Mouse (Mus musculus) cortical plate, adult 2 months (tissue): ENCODE results near the gene Ubox5. TPM values are rescaled to one million over a fixed set of nuclear protein-coding genes. Genes with fewer than 3 reads are reported as not detected.

Source experiments
- H3K27ac ChIP-seq: fragments of 200-500 bp; 2 replicates; pipeline ENCODE4 v1.5.1; 2012; ENCODE audit warnings: low read length, control low read depth, inconsistent platforms; ENCODE audit not compliant: insufficient read depth
- H3K4me1 ChIP-seq: fragments of 200-500 bp; 2 replicates; pipeline ENCODE4 v1.6.1; 2011; ENCODE audit warnings: low read length; ENCODE audit not compliant: control insufficient read depth, insufficient read depth
- H3K4me3 ChIP-seq: fragments of 200-500 bp; 2 replicates; pipeline ENCODE4 v1.5.1; 2011; ENCODE audit warnings: mild to moderate bottlenecking, low read length, control low read depth; ENCODE audit not compliant: insufficient read depth
- CTCF ChIP-seq: fragments of 200-500 bp; IDR thresholded peaks from 2 replicates; pipeline ENCODE4 v1.5.1; 2011; ENCODE audit warnings: mild to moderate bottlenecking, control low read depth, low read length; ENCODE audit not compliant: insufficient read depth; ENCODE audit errors: extremely low read depth
- POLR2A ChIP-seq: fragments of 200-500 bp; IDR thresholded peaks from 2 replicates; pipeline ENCODE4 v1.6.1; 2011; ENCODE audit warnings: mild to moderate bottlenecking, low read length, control low read depth; ENCODE audit not compliant: insufficient read depth; ENCODE audit errors: extremely low read depth
- polyA plus RNA-seq: library from polyadenylated mRNA; depleted of rRNA; stranded (reverse); fragments of >200 nt; gene quantifications from 2 replicates; pipeline ENCODE4 v1.2.3, GENCODE M21; 2012; rRNA removed

The Ubox5 gene
- polyA plus RNA-seq, 1 experiment = 11.3 TPM

- Histone ChIP-seq H3K4me3 (peak overlapping the region; percentile 91), H3K4me1 (peaks cover 3% of the 10 kb centered on the region; the same call in 1 of the 2 replicates), H3K27ac (no peak overlapping the region)
- TF ChIP-seq CTCF (no peak), POLR2A (no peak)
Observed at GRCm38 (mm10) chr2:130564983-130565382, 64.9 kb downstream of the Ubox5 start.

DNA sequence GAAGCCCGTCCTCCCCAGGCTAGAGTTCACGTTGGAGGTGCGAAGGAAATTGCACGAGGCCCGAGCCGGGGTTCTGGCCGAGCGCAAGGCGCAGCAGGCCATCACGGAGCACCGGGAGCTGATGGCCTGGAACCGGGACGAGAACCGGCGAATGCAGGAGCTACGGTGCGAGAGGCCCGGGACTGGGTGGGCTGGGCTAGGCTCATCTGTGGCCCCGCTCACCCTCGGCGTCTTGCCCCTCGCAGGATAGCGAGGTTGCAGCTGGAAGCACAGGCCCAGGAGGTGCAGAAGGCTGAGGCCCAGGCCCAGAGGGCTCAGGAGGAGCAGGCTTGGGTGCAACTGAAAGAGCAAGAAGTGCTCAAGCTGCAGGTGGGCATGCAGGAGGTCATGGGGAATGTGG lies 65.8 kb downstream of the Ubox5 start:
- H3K27ac ChIP-seq = peak overlapping the region; percentile 63; the same call in 1 of the 2 replicates
- H3K4me3 ChIP-seq = peak overlapping the region; percentile 91
- TF ChIP-seq CTCF = no peak
- TF ChIP-seq POLR2A = no peak
- H3K4me1 ChIP-seq = peaks cover 3% of the 10 kb centered on the region; the same call in 1 of the 2 replicates

DNA sequence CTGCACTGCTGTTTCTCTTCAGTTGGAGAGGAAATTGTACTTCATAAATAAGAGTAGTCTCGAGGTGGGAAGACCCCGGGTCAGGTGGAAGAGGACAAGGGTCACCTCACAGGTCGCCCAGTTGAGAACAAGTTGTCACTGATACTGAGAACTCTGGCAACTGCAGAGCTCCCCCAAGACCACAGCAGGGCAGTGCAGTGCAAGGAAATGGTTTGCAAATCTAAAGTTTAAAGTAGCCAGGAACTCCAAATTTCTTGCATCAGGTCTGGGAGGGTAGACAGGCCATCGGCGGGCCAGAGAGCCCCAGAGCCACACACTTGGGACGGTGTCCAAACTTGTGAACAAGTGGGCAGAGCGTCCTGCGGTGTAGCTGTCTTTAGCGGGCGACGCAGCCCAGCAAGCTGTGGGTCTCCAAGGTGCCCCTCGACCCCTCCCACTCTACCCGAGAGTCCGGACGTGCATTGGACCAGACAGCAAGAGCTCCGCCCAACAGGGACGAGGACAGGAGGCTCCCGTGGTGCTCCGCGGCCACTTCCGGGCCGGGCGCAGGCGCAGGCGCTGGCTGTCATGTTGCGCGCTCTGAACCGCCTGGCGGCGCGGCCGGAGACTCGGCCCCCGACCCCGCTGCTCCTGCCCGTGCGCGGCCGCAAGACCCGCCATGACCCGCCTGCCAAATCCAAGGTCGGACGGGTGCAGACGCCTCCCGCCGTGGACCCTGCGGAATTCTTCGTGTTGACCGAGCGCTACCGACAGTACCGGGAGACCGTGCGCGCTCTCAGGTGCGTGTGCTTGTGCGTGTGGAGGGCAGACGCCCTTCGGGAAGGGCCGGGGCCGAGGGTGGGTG lies 66.4 kb downstream of the Ubox5 start, which contains the start of gene Mrps26:
TSS of gene Mrps26 (plus strand) at position 531 of the 844 bp plus-strand sequence.
- H3K4me3 ChIP-seq = peak within 1 kb of the TSS; percentile 91
- TF ChIP-seq CTCF (peak; percentile 25; the same call in 1 of the 2 replicates), POLR2A (peak; percentile 79)
- peaks cover 3% of the 10 kb centered on the region; the same call in 1 of the 2 replicates for H3K4me1 ChIP-seq
- peak within 1 kb of the TSS; percentile 63; the same call in 1 of the 2 replicates for H3K27ac ChIP-seq

DNA sequence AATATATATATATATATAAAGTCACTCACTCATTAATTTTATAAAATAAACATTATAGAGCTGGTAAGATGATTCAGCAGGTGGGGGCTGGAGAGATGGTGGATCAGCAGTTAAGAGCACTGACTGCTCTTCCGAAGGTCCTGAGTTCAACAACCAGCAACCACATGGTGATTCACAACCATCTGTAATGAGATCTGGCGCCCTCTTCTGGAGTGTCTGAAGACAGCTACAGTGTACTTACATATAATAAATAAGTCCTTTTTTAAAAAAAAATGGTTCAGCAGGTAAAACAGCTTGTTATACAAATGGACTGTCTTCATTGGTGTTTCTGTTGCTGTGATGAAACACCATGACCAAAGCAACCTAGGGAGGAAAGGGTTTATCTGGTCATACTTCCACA lies 71.8 kb downstream of the Ubox5 start:
- no peak overlapping the region for H3K27ac ChIP-seq
- TF ChIP-seq POLR2A (no peak), CTCF (no peak)
- H3K4me1 ChIP-seq = no peaks in the 10 kb centered on the region
- H3K4me3 ChIP-seq = no peak overlapping the region

- TF ChIP-seq CTCF = no peak
- no peak for TF ChIP-seq POLR2A
- Histone ChIP-seq H3K27ac (no peak overlapping the region), H3K4me3 (no peak overlapping the region), H3K4me1 (no peaks in the 10 kb centered on the region)
Observed at GRCm38 (mm10) chr2:130557462-130557861, 72.4 kb downstream of the Ubox5 start.

- Histone ChIP-seq H3K27ac (no peak overlapping the region), H3K4me3 (no peak overlapping the region), H3K4me1 (no peaks in the 10 kb centered on the region)
- TF ChIP-seq CTCF (no peak), POLR2A (no peak)
Observed at GRCm38 (mm10) chr2:130556292-130556691, 73.5 kb downstream of the Ubox5 start.

- no peaks in the 10 kb centered on the region for H3K4me1 ChIP-seq
- no peak for TF ChIP-seq POLR2A
- H3K4me3 ChIP-seq = no peak overlapping the region
- H3K27ac ChIP-seq = no peak overlapping the region
Observed at GRCm38 (mm10) chr2:130554841-130555240, 75.0 kb downstream of the Ubox5 start.

- Histone ChIP-seq H3K27ac (no peak overlapping the region), H3K4me1 (no peaks in the 10 kb centered on the region), H3K4me3 (no peak overlapping the region)
- no peak for TF ChIP-seq POLR2A
- no peak for TF ChIP-seq CTCF
Observed at GRCm38 (mm10) chr2:130546957-130547356, 82.9 kb downstream of the Ubox5 start.

DNA sequence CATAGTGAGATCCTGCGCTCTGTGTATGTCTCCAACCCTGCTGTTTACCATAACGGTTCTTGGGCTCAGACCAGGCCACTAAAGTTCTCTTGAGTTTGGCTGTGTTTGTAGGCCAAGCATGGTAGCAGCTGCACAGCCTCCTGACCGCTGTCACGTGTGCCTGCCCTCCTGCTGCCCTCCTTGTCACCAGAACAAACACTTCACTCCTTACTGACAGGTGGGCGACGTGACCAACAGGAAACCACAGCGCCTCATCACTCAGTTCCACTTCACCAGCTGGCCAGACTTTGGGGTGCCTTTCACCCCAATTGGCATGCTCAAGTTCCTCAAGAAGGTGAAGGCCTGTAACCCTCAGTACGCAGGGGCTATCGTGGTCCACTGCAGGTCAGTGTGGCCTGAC lies 89.6 kb downstream of the Ubox5 start:
- TF ChIP-seq POLR2A (no peak), CTCF (no peak)
- Histone ChIP-seq H3K4me1 (no peaks in the 10 kb centered on the region), H3K4me3 (no peak overlapping the region), H3K27ac (no peak overlapping the region)

Other genes starting within 250 kb of the Ubox5 start
- gene Cpxm1, start 232.5 kb downstream of the Ubox5 start, polyA plus RNA-seq = 10.6 and 13.2 TPM in 2 replicates
- not detected in 2 replicates for gene Gm28372, start 224.8 kb downstream of the Ubox5 start, polyA plus RNA-seq
- gene 1700020A23Rik, start 224.8 kb downstream of the Ubox5 start, polyA plus RNA-seq = not detected in 2 replicates
- not detected in 2 replicates for gene Tmem239, start 223.6 kb downstream of the Ubox5 start, polyA plus RNA-seq
- 101 and 118 TPM in 2 replicates for gene Vps16, start 205.7 kb downstream of the Ubox5 start, polyA plus RNA-seq
- gene Pced1a, start 205.3 kb downstream of the Ubox5 start, polyA plus RNA-seq = 24.6 and 27.9 TPM in 2 replicates
- gene Ptpra, start 179.8 kb downstream of the Ubox5 start, polyA plus RNA-seq = 156 and 166 TPM in 2 replicates
- 86.9 and 99.1 TPM in 2 replicates for gene Mrps26, start 66.3 kb downstream of the Ubox5 start, polyA plus RNA-seq
- gene Oxt, start 53.9 kb downstream of the Ubox5 start, polyA plus RNA-seq = 0.32 and 0.42 TPM in 2 replicates
- 0.81 and 1.2 TPM in 2 replicates for gene Avp, start 47.5 kb downstream of the Ubox5 start, polyA plus RNA-seq
- 3.7 and 4.8 TPM in 2 replicates for gene Fastkd5, start within 50 bp of the Ubox5 start, polyA plus RNA-seq
- 200 and 201 TPM in 2 replicates for gene Lzts3, start 12.8 kb upstream of the Ubox5 start, polyA plus RNA-seq
- gene Ddrgk1, start 34.6 kb upstream of the Ubox5 start, polyA plus RNA-seq = 102 and 109 TPM in 2 replicates
- 64.5 TPM in 2 replicates for gene Itpa, start 37.6 kb upstream of the Ubox5 start, polyA plus RNA-seq
- gene Slc4a11, start 67.5 kb upstream of the Ubox5 start, polyA plus RNA-seq = 1.5 and 1.8 TPM in 2 replicates